Comparison of ENCODE assay signal across 8 mouse cellular contexts in genomic region chr10:80341491-80342304, GRCm38 (mm10). TPM values are rescaled to one million over a fixed set of nuclear protein-coding genes. Genes with fewer than 3 reads are reported as not detected.
DNase-seq lines count a peak whose midpoint lies in the region; ATAC-seq lines count a peak whose summit lies in the region.

No protein-coding gene starts in this region.

- intact Hi-C loops in heart, postnatal 25 days (cut with DNase I) = loop anchor here (2.0 kb wide), 1 partner anchor 33 kb away; no protein-coding TSS in a partner anchor

- H3K9ac ChIP-seq in heart, embryonic 14.5 days (ENCODE audit: low read length) = no peak overlapping the region
- H3K9ac ChIP-seq in embryonic facial prominence, embryonic 13.5 days = peak overlapping the region; percentile 55

- no peaks in the 10 kb centered on the region for H3K36me3 ChIP-seq in heart, embryonic 14.5 days (ENCODE audit: control insufficient read depth, insufficient read depth, low read length)
- no peaks in the 10 kb centered on the region for H3K36me3 ChIP-seq in embryonic facial prominence, embryonic 13.5 days
- no peaks in the 10 kb centered on the region for H3K36me3 ChIP-seq in limb, embryonic 10.5 days

- no peak overlapping the region for H3K27ac ChIP-seq in heart, embryonic 14.5 days (replicated peaks in 1 of 2; ENCODE audit: control insufficient read depth in 1 of 2, insufficient read depth in 1 of 2, low read depth in 2 of 2, low read length in 2 of 2)
- no peak overlapping the region for H3K27ac ChIP-seq in embryonic facial prominence, embryonic 13.5 days
- 0 out of 2 replicates have a peak overlapping the region, but pooled peaks have one; percentile 12 for H3K27ac ChIP-seq in limb, embryonic 10.5 days

- H3K4me3 ChIP-seq in heart, embryonic 14.5 days (ENCODE audit: control insufficient read depth in 1 of 2, insufficient read depth in 1 of 2, low read depth in 1 of 2, low read length in 2 of 2) = peak overlapping the region in 1 of 2 experiments; percentile 27; a peak in 2 of 4 replicates
- peak overlapping the region; percentile 43 for H3K4me3 ChIP-seq in embryonic facial prominence, embryonic 13.5 days
- H3K4me3 ChIP-seq in limb, embryonic 10.5 days = peak overlapping the region; percentile 44

- H3K9me3 ChIP-seq in heart, embryonic 14.5 days (ENCODE audit: control insufficient read depth, low read length) = no peaks in the 10 kb centered on the region
- H3K9me3 ChIP-seq in embryonic facial prominence, embryonic 13.5 days = no peaks in the 10 kb centered on the region
- H3K9me3 ChIP-seq in limb, embryonic 10.5 days (replicated peaks) = no peaks in the 10 kb centered on the region

- 6% methylated on average over 47 of the region's 47 CpGs for WGBS in heart, embryonic 14.5 days
- 2% methylated on average over 47 of the region's 47 CpGs for WGBS in embryonic facial prominence, embryonic 13.5 days
- 4% methylated on average over 47 of the region's 47 CpGs for WGBS in limb, embryonic 10.5 days

- peaks cover 7 to 35% of the 10 kb centered on the region in 2 experiments; a peak in 3 of 4 replicates for H3K4me1 ChIP-seq in heart, embryonic 14.5 days (ENCODE audit: control insufficient read depth in 2 of 2, insufficient read depth in 2 of 2, low read length in 2 of 2)
- H3K4me1 ChIP-seq in embryonic facial prominence, embryonic 13.5 days = peaks cover 52% of the 10 kb centered on the region
- peaks cover 48% of the 10 kb centered on the region for H3K4me1 ChIP-seq in limb, embryonic 10.5 days

- peaks cover 64% of the 10 kb centered on the region for H3K27me3 ChIP-seq in heart, embryonic 14.5 days (ENCODE audit: control insufficient read depth, insufficient read depth, low read length)
- H3K27me3 ChIP-seq in embryonic facial prominence, embryonic 13.5 days = peaks cover 69% of the 10 kb centered on the region
- H3K27me3 ChIP-seq in limb, embryonic 10.5 days (ENCODE audit: low read depth, poor library complexity, severe bottlenecking) = peaks cover 83% of the 10 kb centered on the region

- H3K4me2 ChIP-seq in heart, embryonic 14.5 days (ENCODE audit: low read length) = peak overlapping the region; percentile 59
- H3K4me2 ChIP-seq in embryonic facial prominence, embryonic 13.5 days = peak overlapping the region; percentile 62

- ATAC-seq in heart, embryonic 14.5 days (ENCODE audit: insufficient number of reproducible peaks, insufficient read depth, low FRiP score, low read depth) = no peak
- ATAC-seq in embryonic facial prominence, embryonic 13.5 days (ENCODE audit: insufficient number of reproducible peaks, insufficient read depth, low FRiP score, low TSS enrichment, low read depth) = no peak

- no peak for DNase-seq in heart, postnatal 25 days (ENCODE audit: low spot score)
- DNase-seq in limb, embryonic 10.5 days (ENCODE audit: low spot score) = no peak
- DNase-seq in neural tube, embryonic 10.5 days (ENCODE audit: extremely low spot score, low spot score) = peak; percentile 36
- no peak for DNase-seq in left cerebral cortex, adult 18-20 months (ENCODE audit: low spot score in 2 of 2)
- DNase-seq in cerebellum, adult 9-10 months = no peak
- DNase-seq in kidney, postnatal 14 days = no peak

RNA-seq across cellular contexts. Expression of gene Adamtsl5, which starts 6.5 kb away (rescaled TPM):
- polyA plus RNA-seq in heart, embryonic 14.5 days (2014; fragmentation: Nextera tagmentation; extraction: Ambion mirVana) = 6.8 and 7.8 TPM in 2 replicates
- 10 to 100 TPM; 68.4 to 71.7 TPM for total RNA-seq in heart, postnatal 25 days (2021)
- 3.2 and 4.3 TPM in 2 replicates for polyA plus RNA-seq in embryonic facial prominence, embryonic 13.5 days (2015; fragmentation: Nextera tagmentation; extraction: Ambion mirVana)
- 0.39 and 0.48 TPM in 2 replicates for polyA plus RNA-seq in limb, embryonic 10.5 days (2016; fragmentation: Nextera tagmentation; extraction: Ambion mirVana)
- 10 to 100 TPM in 1 of 2 experiments, 1 to 10 TPM in 1; 8.8 to 10.4 TPM for total RNA-seq in left cerebral cortex, adult 18-20 months (2021)

RNA-seq across cellular contexts. Expression of gene Reep6, which starts 11.9 kb away (rescaled TPM):
- polyA plus RNA-seq in heart, embryonic 14.5 days (2014; fragmentation: Nextera tagmentation; extraction: Ambion mirVana) = 1.4 and 1.6 TPM in 2 replicates
- 1 to 10 TPM; 1.9 to 2.1 TPM for total RNA-seq in heart, postnatal 25 days (2021)
- polyA plus RNA-seq in embryonic facial prominence, embryonic 13.5 days (2015; fragmentation: Nextera tagmentation; extraction: Ambion mirVana) = 6.0 and 6.3 TPM in 2 replicates
- polyA plus RNA-seq in limb, embryonic 10.5 days (2016; fragmentation: Nextera tagmentation; extraction: Ambion mirVana) = 5.4 and 6.6 TPM in 2 replicates
- total RNA-seq in left cerebral cortex, adult 18-20 months (2021) = 10 to 100 TPM; 13.4 to 13.5 TPM

RNA-seq across cellular contexts. Expression of gene Pcsk4, which starts 12.4 kb away (rescaled TPM):
- polyA plus RNA-seq in heart, embryonic 14.5 days (2014; fragmentation: Nextera tagmentation; extraction: Ambion mirVana) = 1.4 TPM in 2 replicates
- 1 to 10 TPM; 1.3 to 1.6 TPM for total RNA-seq in heart, postnatal 25 days (2021)
- 4.4 and 4.9 TPM in 2 replicates for polyA plus RNA-seq in embryonic facial prominence, embryonic 13.5 days (2015; fragmentation: Nextera tagmentation; extraction: Ambion mirVana)
- polyA plus RNA-seq in limb, embryonic 10.5 days (2016; fragmentation: Nextera tagmentation; extraction: Ambion mirVana) = 6.1 and 6.3 TPM in 2 replicates
- 1 to 10 TPM; 4.8 to 6.9 TPM for total RNA-seq in left cerebral cortex, adult 18-20 months (2021)

RNA-seq across cellular contexts. Expression of gene Plk5, which starts 14.6 kb away (rescaled TPM):
- not detected in 2 replicates for polyA plus RNA-seq in heart, embryonic 14.5 days (2014; fragmentation: Nextera tagmentation; extraction: Ambion mirVana)
- total RNA-seq in heart, postnatal 25 days (2021) = under 1 TPM; 0.18 to 0.36 TPM
- polyA plus RNA-seq in embryonic facial prominence, embryonic 13.5 days (2015; fragmentation: Nextera tagmentation; extraction: Ambion mirVana) = 1.8 and 2.6 TPM in 2 replicates
- 0.31 and 0.48 TPM in 2 replicates for polyA plus RNA-seq in limb, embryonic 10.5 days (2016; fragmentation: Nextera tagmentation; extraction: Ambion mirVana)
- total RNA-seq in left cerebral cortex, adult 18-20 months (2021) = 10 to 100 TPM; 25.8 to 34.6 TPM

RNA-seq across cellular contexts. Expression of gene 2310011J03Rik, which starts 21.4 kb away (rescaled TPM):
- 28.9 and 30.8 TPM in 2 replicates for polyA plus RNA-seq in heart, embryonic 14.5 days (2014; fragmentation: Nextera tagmentation; extraction: Ambion mirVana)
- 10 to 100 TPM; 11.4 to 13.8 TPM for total RNA-seq in heart, postnatal 25 days (2021)
- 49.3 and 57.9 TPM in 2 replicates for polyA plus RNA-seq in embryonic facial prominence, embryonic 13.5 days (2015; fragmentation: Nextera tagmentation; extraction: Ambion mirVana)
- polyA plus RNA-seq in limb, embryonic 10.5 days (2016; fragmentation: Nextera tagmentation; extraction: Ambion mirVana) = 58.2 and 60.9 TPM in 2 replicates
- total RNA-seq in left cerebral cortex, adult 18-20 months (2021) = 10 to 100 TPM; 25.1 to 28.5 TPM
